Mouse (Mus musculus) testis, adult 2 months (tissue): ENCODE results near the gene Rprd1b. TPM values are rescaled to one million over a fixed set of nuclear protein-coding genes. Genes with fewer than 3 reads are reported as not detected.

ENCODE experiments used
- H3K27ac ChIP-seq: fragments of 200-500 bp; 2 replicates; pipeline ENCODE4 v1.5.1; 2012; ENCODE audit warnings: low read depth, low read length; ENCODE audit not compliant: control insufficient read depth, insufficient read depth
- H3K27me3 ChIP-seq: fragments of 200-500 bp; 2 replicates; pipeline ENCODE4 v1.6.1; 2012; ENCODE audit warnings: mild to moderate bottlenecking, low read length, moderate library complexity; ENCODE audit not compliant: control insufficient read depth, insufficient read depth
- H3K36me3 ChIP-seq: fragments of 200-500 bp; 2 replicates; pipeline ENCODE4 v1.6.1; 2012; ENCODE audit warnings: mild to moderate bottlenecking, low read length; ENCODE audit not compliant: control insufficient read depth, insufficient read depth
- H3K4me1 ChIP-seq: fragments of 200-500 bp; 2 replicates; pipeline ENCODE4 v1.6.1; 2012; ENCODE audit warnings: low read length; ENCODE audit not compliant: control insufficient read depth, insufficient read depth
- H3K4me3 ChIP-seq: fragments of 200-500 bp; 2 replicates; pipeline ENCODE4 v1.5.1; 2012; ENCODE audit warnings: low read depth, mild to moderate bottlenecking, low read length, moderate library complexity, mixed read lengths; ENCODE audit not compliant: control insufficient read depth
- CTCF ChIP-seq: fragments of 200-500 bp; IDR thresholded peaks from 2 replicates; pipeline ENCODE4 v1.5.1; 2012; ENCODE audit warnings: low read depth, mild to moderate bottlenecking, inconsistent platforms, low read length, moderate library complexity; ENCODE audit not compliant: control insufficient read depth, insufficient read depth, insufficient replicate concordance
- POLR2A ChIP-seq: fragments of 200-500 bp; IDR thresholded peaks from 2 replicates; pipeline ENCODE4 v1.6.1; 2012; ENCODE audit warnings: low read depth, mild to moderate bottlenecking, inconsistent platforms, low read length, moderate library complexity; ENCODE audit not compliant: control insufficient read depth
- polyA plus RNA-seq: library from polyadenylated mRNA; depleted of rRNA; stranded (reverse); fragments of >200 nt; gene quantifications from 2 replicates; pipeline ENCODE4 v1.2.3, GENCODE M21; 2012

Gene Rprd1b
- polyA plus RNA-seq, 1 experiment: 7.3 TPM

DNA sequence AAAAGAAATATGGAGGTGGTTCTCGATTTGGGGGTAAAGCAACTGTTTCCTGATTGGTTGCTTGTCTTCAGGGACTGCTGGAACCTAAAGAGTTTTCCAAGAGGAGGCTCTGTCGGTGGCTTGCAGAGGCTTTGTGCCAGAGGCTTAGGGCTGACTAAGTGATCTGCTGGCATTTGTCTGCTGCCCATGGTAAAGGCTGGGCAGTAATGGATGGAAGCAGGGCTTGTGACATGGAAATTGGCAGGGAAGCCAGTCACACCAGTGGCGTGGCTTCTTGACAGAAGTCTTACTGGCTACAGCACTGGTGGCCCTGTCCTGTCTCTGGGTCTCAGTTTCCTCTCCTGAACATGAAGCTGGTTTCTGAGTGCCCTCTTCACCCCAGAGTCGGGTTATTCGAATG, 68.8 kb downstream of the Rprd1b start:
- no peak overlapping the region for H3K4me3 ChIP-seq
- H3K4me1 ChIP-seq: no peaks in the 10 kb centered on the region
- H3K27ac ChIP-seq: no peak overlapping the region
- H3K36me3 ChIP-seq: no peaks in the 10 kb centered on the region
- TF ChIP-seq CTCF (no peak), POLR2A (no peak)
- no peaks in the 10 kb centered on the region for H3K27me3 ChIP-seq

DNA sequence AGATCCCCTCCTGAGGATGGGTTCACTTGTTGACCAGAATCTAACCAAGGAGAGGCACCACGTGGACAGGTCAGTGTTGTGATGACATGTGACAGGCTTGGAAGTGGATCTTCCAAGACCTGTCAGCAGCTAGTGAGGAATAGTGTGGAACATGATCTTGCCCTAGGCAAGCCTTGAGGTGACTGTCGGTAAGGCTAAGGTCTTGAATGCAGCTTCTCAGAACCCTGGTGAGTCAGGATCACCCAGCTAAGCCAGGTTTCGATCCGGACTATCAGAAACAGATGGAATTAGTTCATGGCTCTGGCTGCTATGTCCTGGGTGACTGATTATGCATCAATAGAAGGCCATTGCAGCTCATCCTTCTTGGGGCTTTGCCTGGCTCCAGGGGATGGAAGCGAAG, 70.4 kb downstream of the Rprd1b start:
- H3K36me3 ChIP-seq: no peaks in the 10 kb centered on the region
- H3K4me1 ChIP-seq: no peaks in the 10 kb centered on the region
- TF ChIP-seq POLR2A (no peak), CTCF (no peak)
- no peaks in the 10 kb centered on the region for H3K27me3 ChIP-seq
- no peak overlapping the region for H3K4me3 ChIP-seq
- no peak overlapping the region for H3K27ac ChIP-seq

DNA sequence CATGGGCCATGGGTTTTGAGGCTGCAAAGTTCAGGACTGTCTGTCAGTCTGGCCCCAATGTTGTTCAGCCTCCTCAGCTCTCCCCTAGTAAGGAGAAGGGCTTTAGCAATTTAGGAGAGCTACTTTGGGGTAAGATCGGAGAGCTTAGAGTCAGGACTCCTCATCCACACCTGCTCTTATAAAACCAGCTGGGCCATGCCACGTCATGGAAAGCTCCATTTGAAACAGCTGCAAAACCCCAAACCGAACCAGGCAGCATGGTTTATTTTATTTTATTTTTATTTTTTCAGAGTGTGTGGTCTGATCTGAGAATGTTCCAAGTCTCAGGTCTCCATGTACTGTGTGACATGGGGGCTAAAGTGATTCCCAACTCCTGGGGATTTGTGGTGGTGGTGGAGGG, 71.2 kb downstream of the Rprd1b start:
- Histone ChIP-seq H3K36me3 (no peaks in the 10 kb centered on the region), H3K4me3 (no peak overlapping the region), H3K27me3 (no peaks in the 10 kb centered on the region), H3K4me1 (no peaks in the 10 kb centered on the region), H3K27ac (no peak overlapping the region)
- no peak for TF ChIP-seq POLR2A
- no peak for TF ChIP-seq CTCF

DNA sequence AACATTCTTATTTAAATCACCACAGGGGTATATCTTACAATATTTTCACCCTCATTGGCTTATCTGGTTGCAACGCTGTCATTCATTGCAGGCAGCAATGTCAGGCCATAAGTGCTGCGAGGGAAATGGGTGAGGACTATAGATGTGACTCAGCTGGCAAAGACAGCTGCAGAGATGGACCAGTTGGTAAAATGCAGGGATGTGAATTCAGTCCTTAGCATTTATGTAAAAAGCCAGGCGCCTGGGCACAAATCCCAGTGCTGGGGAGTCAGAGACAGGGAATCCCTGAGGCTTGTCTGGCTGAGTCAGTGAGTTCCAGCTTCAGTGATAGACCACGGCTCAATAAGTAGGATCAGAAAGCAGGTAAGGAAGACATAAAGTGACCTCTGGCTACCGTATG, 73.5 kb downstream of the Rprd1b start:
- H3K36me3 ChIP-seq: no peaks in the 10 kb centered on the region
- no peak for TF ChIP-seq POLR2A
- TF ChIP-seq CTCF: no peak
- H3K4me1 ChIP-seq: no peaks in the 10 kb centered on the region
- no peak overlapping the region for H3K4me3 ChIP-seq
- H3K27me3 ChIP-seq: no peaks in the 10 kb centered on the region
- no peak overlapping the region for H3K27ac ChIP-seq

DNA sequence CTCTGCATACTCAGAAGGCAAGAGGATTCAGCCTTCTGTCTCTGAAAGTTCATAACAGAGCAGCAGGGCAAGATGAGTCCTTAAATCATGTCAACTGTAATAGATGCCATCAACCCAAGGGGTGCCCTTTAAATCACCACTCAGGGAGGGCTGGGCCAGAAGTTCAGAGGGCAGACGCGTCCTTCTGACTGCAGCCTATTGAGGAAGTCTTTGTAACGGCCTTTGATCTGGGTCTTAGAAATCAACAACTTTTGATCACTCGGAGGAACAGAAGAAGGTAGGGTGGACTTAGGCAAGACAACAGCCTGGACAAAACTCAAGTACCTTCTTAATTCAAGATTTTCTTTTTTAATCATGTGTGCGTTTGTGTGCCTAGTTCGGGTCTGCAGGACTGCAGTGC, 76.7 kb downstream of the Rprd1b start:
- TF ChIP-seq CTCF (no peak), POLR2A (no peak)
- Histone ChIP-seq H3K27ac (no peak overlapping the region), H3K4me3 (no peak overlapping the region), H3K4me1 (peaks cover 2% of the 10 kb centered on the region; the same call in 1 of the 2 replicates), H3K27me3 (no peaks in the 10 kb centered on the region), H3K36me3 (no peaks in the 10 kb centered on the region)

DNA sequence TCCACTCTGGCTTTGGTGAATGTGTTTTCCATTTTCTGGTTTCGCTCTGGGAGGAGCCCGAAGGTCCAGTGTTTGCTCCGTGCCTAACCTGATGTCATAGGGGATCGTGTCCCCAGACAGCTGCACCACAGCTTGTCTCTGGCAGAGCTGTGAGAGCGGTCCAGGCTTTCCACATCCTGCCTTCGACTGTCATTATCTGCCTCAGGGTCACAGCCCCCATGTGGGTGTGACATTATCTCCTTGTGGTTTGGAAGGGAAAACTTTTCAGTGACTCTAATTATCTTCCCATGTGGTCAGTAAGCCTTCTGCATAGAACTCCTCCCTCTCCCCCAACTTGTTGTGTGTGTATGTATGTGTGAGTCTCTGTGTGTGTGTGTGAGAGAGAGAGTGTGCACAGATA, 77.3 kb downstream of the Rprd1b start:
- Histone ChIP-seq H3K27ac (no peak overlapping the region), H3K27me3 (no peaks in the 10 kb centered on the region), H3K4me1 (peaks cover 2% of the 10 kb centered on the region; the same call in 1 of the 2 replicates), H3K36me3 (no peaks in the 10 kb centered on the region), H3K4me3 (no peak overlapping the region)
- TF ChIP-seq CTCF (no peak), POLR2A (no peak)

DNA sequence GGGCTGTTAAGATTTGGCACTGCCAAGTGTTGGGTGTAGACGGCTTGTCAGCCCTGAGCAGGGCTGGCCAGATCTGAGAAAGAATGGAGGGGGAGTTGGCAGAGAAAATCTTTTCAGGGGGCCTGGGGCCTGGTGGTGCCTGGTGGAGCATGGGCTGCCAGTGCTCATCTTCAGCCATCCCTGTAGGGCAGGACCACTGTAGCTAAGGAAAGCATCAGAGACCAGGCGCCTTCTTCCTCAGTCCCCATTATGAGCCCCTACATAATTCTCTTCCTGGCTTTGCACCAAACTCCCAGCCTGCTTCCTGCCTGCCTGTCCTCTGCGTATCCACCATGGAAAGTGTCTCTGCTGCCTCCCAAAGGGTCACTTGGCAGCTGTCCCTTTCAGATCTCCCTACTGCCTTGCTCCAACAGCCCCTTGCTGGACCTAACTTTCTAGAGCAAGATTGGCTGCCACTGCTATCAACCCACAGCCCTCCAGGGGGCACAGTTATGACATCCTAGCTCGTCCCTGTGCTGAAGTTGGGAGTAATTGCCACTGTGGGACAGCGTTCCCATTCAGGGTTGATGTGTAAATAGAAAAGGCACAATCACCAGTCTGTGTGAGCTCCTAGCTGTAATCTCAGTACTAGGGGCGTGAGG, 78.8 kb downstream of the Rprd1b start:
- TF ChIP-seq POLR2A (no peak), CTCF (peak; percentile 66; the same call in 1 of the 2 replicates)
- Histone ChIP-seq H3K4me1 (peaks cover 2% of the 10 kb centered on the region; the same call in 1 of the 2 replicates), H3K4me3 (no peak overlapping the region), H3K36me3 (no peaks in the 10 kb centered on the region), H3K27me3 (no peaks in the 10 kb centered on the region), H3K27ac (no peak overlapping the region)
